Mouse (Mus musculus) limb, embryonic 14.5 days (tissue): ENCODE measurements around the gene Klhl11. TPM values are rescaled to one million over a fixed set of nuclear protein-coding genes. Genes with fewer than 3 reads are reported as not detected.

Experiments used
- ATAC-seq: fragments of 200-750 bp; cut with Nextera tagmentation; 2 replicates; pipeline ENCODE4 v1.8.0; 2017; ENCODE audit warnings: low read depth, moderate number of reproducible peaks, moderate TSS enrichment; ENCODE audit not compliant: low FRiP score
- DNase-seq: peaks from one replicate; pipeline ENCODE4 v3.0.0-alpha.2; 2015; ENCODE audit warnings: low spot score
- H3K27ac ChIP-seq: fragments of 300-500 bp; sonication (generic); replicated peaks from 2 replicates; pipeline ENCODE4 v1.5.1; 2014; ENCODE audit warnings: low read depth, mild to moderate bottlenecking, low read length, moderate library complexity, mixed read lengths
- H3K27me3 ChIP-seq: fragments of 300-500 bp; sonication (generic); 2 replicates; pipeline ENCODE4 v1.6.1; 2014; ENCODE audit warnings: low read length, mixed read lengths; ENCODE audit not compliant: control insufficient read depth, insufficient read depth
- H3K36me3 ChIP-seq: fragments of 300-500 bp; sonication (generic); 2 replicates; pipeline ENCODE4 v1.6.1; 2014; ENCODE audit warnings: mild to moderate bottlenecking, low read length, moderate library complexity, mixed read lengths; ENCODE audit not compliant: control insufficient read depth, insufficient read depth
- H3K4me1 ChIP-seq: fragments of 300-500 bp; sonication (generic); 2 replicates; pipeline ENCODE4 v1.6.1; 2014; ENCODE audit warnings: antibody characterized with exemption, low read length, mixed read lengths; ENCODE audit not compliant: control insufficient read depth, insufficient read depth
- H3K4me2 ChIP-seq: fragments of 300-500 bp; sonication (generic); replicated peaks from 2 replicates; pipeline ENCODE4 v1.6.1; 2014; ENCODE audit warnings: low read depth, mild to moderate bottlenecking, low read length, moderate library complexity; ENCODE audit not compliant: severe bottlenecking
- H3K4me3 ChIP-seq: fragments of 300-500 bp; sonication (generic); replicated peaks from 2 replicates; pipeline ENCODE4 v1.5.1; 2014; ENCODE audit warnings: low read length
- H3K9ac ChIP-seq: fragments of 300-500 bp; sonication (generic); 2 replicates; pipeline ENCODE4 v1.6.1; 2014; ENCODE audit warnings: mild to moderate bottlenecking, low read depth, low read length, moderate library complexity; ENCODE audit not compliant: severe bottlenecking
- H3K9me3 ChIP-seq: fragments of 300-500 bp; sonication (generic); 2 replicates; pipeline ENCODE4 v1.6.1; 2016; ENCODE audit warnings: low read length; ENCODE audit not compliant: control insufficient read depth
- POLR2A ChIP-seq: fragments of 200-500 bp; IDR thresholded peaks from 2 replicates; pipeline ENCODE4 v1.8.0; 2012; ENCODE audit warnings: inconsistent platforms, mild to moderate bottlenecking, moderate library complexity, borderline replicate concordance; ENCODE audit not compliant: insufficient read depth, insufficient read length; ENCODE audit errors: extremely low read depth
- whole genome bisulfite sequencing: fragments of 180-500 bp; shearing (Covaris S2); extraction: QIAGEN DNeasy Blood & Tissue Kit; methylation state at CpG from one replicate; pipeline ENCODE4 v1.1.7; 2014; 5-methylcytosine and 5-hydroxymethylcytosine counted together
- polyA plus RNA-seq, 2 experiments: library from polyadenylated mRNA; depleted of rRNA in 1 of 2; stranded (reverse) in 1 of 2; unstranded in 1 of 2; fragments of >200 nt; fragmentation: Nextera tagmentation in 1 of 2; extraction: Ambion mirVana in 1 of 2; gene quantifications; 2 replicates each; pipeline versions ENCODE4 v1.2.1 to v1.2.3; 2012 to 2014

Klhl11 gene
- polyA plus RNA-seq, 2 experiments = 5.5 to 11.5 TPM

GRCm38 (mm10) chr11:100437901-100438300, 34.6 kb downstream of the Klhl11 start:
- H3K27ac ChIP-seq = no peak overlapping the region
- no peak for DNase-seq
- no peaks in the 10 kb centered on the region for H3K9me3 ChIP-seq
- peaks cover 55% of the 10 kb centered on the region for H3K36me3 ChIP-seq
- no peak overlapping the region for H3K4me3 ChIP-seq
- H3K9ac ChIP-seq = no peak overlapping the region
- peaks cover 11% of the 10 kb centered on the region for H3K4me1 ChIP-seq
- no peak for TF ChIP-seq POLR2A
- ATAC-seq = no peak
- 90% methylated on average over 1 of the region's 1 CpGs for WGBS
- no peak overlapping the region for H3K4me2 ChIP-seq
- no peaks in the 10 kb centered on the region for H3K27me3 ChIP-seq

DNA sequence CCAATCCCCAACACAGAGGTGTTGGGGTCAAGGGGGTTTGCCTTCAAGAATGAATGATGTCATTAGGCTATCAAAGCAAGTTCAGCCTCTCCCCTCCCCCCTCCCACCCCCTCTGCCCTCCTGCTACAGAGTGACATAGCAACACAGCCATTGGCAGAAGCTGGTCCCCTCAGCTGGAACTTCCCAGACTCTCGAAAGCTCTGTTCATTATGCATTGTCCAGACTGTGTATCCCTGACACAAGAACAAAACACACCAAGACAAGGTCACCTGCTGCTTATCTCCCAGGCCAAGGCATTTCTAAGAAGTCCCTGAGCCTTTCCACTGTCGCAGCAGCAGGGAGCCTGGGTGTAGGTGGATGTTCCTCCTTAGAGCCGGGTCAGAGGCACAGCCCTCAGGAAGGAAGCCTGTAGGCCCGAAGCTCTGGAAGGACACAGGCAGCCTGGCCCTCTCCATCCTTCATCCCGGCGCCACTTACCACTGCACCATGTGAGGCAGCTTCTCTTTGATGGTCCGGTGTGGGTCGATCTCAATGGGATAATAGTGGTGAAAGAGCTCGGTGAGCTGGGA, 36.8 kb downstream of the Klhl11 start:
- Histone ChIP-seq H3K36me3 (peaks cover 67% of the 10 kb centered on the region), H3K27me3 (no peaks in the 10 kb centered on the region), H3K9ac (no peak overlapping the region), H3K27ac (no peak overlapping the region), H3K4me3 (no peak overlapping the region), H3K4me2 (no peak overlapping the region), H3K9me3 (no peaks in the 10 kb centered on the region), H3K4me1 (peaks cover 6% of the 10 kb centered on the region; the same call in 1 of the 2 replicates)
- WGBS = 92% methylated on average over 9 of the region's 9 CpGs
- ATAC-seq (no peak), DNase-seq (no peak)
- TF ChIP-seq POLR2A = no peak

GRCm38 (mm10) chr11:100432002-100432401, 40.5 kb downstream of the Klhl11 start:
- no peaks in the 10 kb centered on the region for H3K9me3 ChIP-seq
- H3K4me2 ChIP-seq = no peak overlapping the region
- DNase-seq (no peak), ATAC-seq (no peak)
- peaks cover 69% of the 10 kb centered on the region for H3K36me3 ChIP-seq
- no peaks in the 10 kb centered on the region for H3K4me1 ChIP-seq
- 84% methylated on average over 5 of the region's 5 CpGs for WGBS
- no peaks in the 10 kb centered on the region for H3K27me3 ChIP-seq
- TF ChIP-seq POLR2A = no peak
- H3K9ac ChIP-seq = no peak overlapping the region
- no peak overlapping the region for H3K4me3 ChIP-seq
- H3K27ac ChIP-seq = no peak overlapping the region

- Histone ChIP-seq H3K4me3 (no peak overlapping the region), H3K27ac (no peak overlapping the region), H3K36me3 (peaks cover 63% of the 10 kb centered on the region), H3K27me3 (no peaks in the 10 kb centered on the region), H3K9ac (no peak overlapping the region), H3K4me2 (no peak overlapping the region), H3K9me3 (no peaks in the 10 kb centered on the region), H3K4me1 (no peaks in the 10 kb centered on the region)
- no peak for TF ChIP-seq POLR2A
- no peak for DNase-seq
- 86% methylated on average over 7 of the region's 7 CpGs for WGBS
- ATAC-seq = no peak
Measured at GRCm38 (mm10) chr11:100430052-100430451, 42.5 kb downstream of the Klhl11 start.

- H3K4me3 ChIP-seq = no peak overlapping the region
- no peak overlapping the region for H3K4me2 ChIP-seq
- no peaks in the 10 kb centered on the region for H3K27me3 ChIP-seq
- no peak for TF ChIP-seq POLR2A
- no peak overlapping the region for H3K27ac ChIP-seq
- ATAC-seq (no peak), DNase-seq (peak; percentile 10)
- 79% methylated on average over 9 of the region's 9 CpGs for WGBS
- no peaks in the 10 kb centered on the region for H3K9me3 ChIP-seq
- H3K36me3 ChIP-seq = peaks cover 69% of the 10 kb centered on the region
- no peaks in the 10 kb centered on the region for H3K4me1 ChIP-seq
- no peak overlapping the region for H3K9ac ChIP-seq
Measured at GRCm38 (mm10) chr11:100428612-100429199, 43.8 kb downstream of the Klhl11 start.
